Mouse (Mus musculus): ENCODE data around the gene Akap6. TPM values are rescaled to one million over a fixed set of nuclear protein-coding genes. Genes with fewer than 3 reads are reported as not detected.
"Not testable (repeated sequence)": the region's sequence is repeated elsewhere in the genome, so short reads cannot be mapped to it uniquely, and the experiment has no call there.

The Akap6 gene
- total RNA-seq, 1 experiment = 0.09 TPM

- H3K27ac ChIP-seq (ENCODE audit: insufficient read depth, low read depth, low read length, poor library complexity, severe bottlenecking) = no peak overlapping the region
- TF ChIP-seq ZNF384 (IDR thresholded peaks at IDR 0.05; ENCODE audit: low read depth, low read length) (no peak), HCFC1 (IDR thresholded peaks at IDR 0.05; ENCODE audit: borderline replicate concordance, insufficient read depth, low read length) (no peak)
Measured at GRCm38 (mm10) chr12:52711857-52712640, 12.9 kb downstream of the Akap6 start.

GRCm38 (mm10) chr12:52718392-52718791, 19.2 kb downstream of the Akap6 start:
- H3K9ac ChIP-seq (ENCODE audit: insufficient read depth, low read depth, low read length, poor library complexity, severe bottlenecking) = no peak overlapping the region
- H3K4me1 ChIP-seq (ENCODE audit: control insufficient read depth in 2 of 2, insufficient read depth in 2 of 2, low read length in 2 of 2, poor library complexity in 1 of 2) = no peaks in the 10 kb centered on the region
- H3K27ac ChIP-seq (ENCODE audit: insufficient read depth, low read depth, low read length, poor library complexity, severe bottlenecking) = no peak overlapping the region
- DNase-seq (ENCODE audit: low read depth, low spot score) = no peak
- H3K36me3 ChIP-seq (ENCODE audit: control insufficient read depth, insufficient read depth, low read length, poor library complexity, severe bottlenecking) = no peaks in the 10 kb centered on the region
- H3K9me3 ChIP-seq (ENCODE audit: control insufficient read depth, insufficient read depth, low read depth, low read length) = no peaks in the 10 kb centered on the region
- H3K4me3 ChIP-seq (ENCODE audit: insufficient read depth in 1 of 2, low read depth in 1 of 2, low read length in 2 of 2, poor library complexity in 1 of 2, severe bottlenecking in 1 of 2) = no peak overlapping the region
- no peak for TF ChIP-seq CHD2 (IDR thresholded peaks at IDR 0.05; ENCODE audit: low read depth, low read length)
- TF ChIP-seq HCFC1 (IDR thresholded peaks at IDR 0.05; ENCODE audit: borderline replicate concordance, insufficient read depth, low read length) = no peak
- no peak for TF ChIP-seq ZC3H11A (IDR thresholded peaks at IDR 0.05; ENCODE audit: borderline replicate concordance, low read depth, low read length)
- no peak for TF ChIP-seq MAFK (IDR thresholded peaks at IDR 0.05; ENCODE audit: insufficient read depth, low read depth, low read length)
- TF ChIP-seq ZNF384 (IDR thresholded peaks at IDR 0.05; ENCODE audit: low read depth, low read length) = no peak
- in situ Hi-C loops (cut with MboI; ENCODE audit: low sequenced_read_pairs in 2 of 2, unreplicated experiment in 2 of 2) = no loop called here

More at GRCm38 (mm10) chr12:52711857-52712640, 12.9 kb downstream of the Akap6 start:
- DNase-seq (ENCODE audit: low read depth, low spot score) = no peak
- no peaks in the 10 kb centered on the region for H3K36me3 ChIP-seq (ENCODE audit: control insufficient read depth, insufficient read depth, low read length, poor library complexity, severe bottlenecking)
- no peaks in the 10 kb centered on the region for H3K9me3 ChIP-seq (ENCODE audit: control insufficient read depth, insufficient read depth, low read depth, low read length)
- H3K4me1 ChIP-seq (ENCODE audit: control insufficient read depth in 2 of 2, insufficient read depth in 2 of 2, low read length in 2 of 2, poor library complexity in 1 of 2) = no peaks in the 10 kb centered on the region
- H3K9ac ChIP-seq (ENCODE audit: insufficient read depth, low read depth, low read length, poor library complexity, severe bottlenecking) = no peak overlapping the region
- H3K4me3 ChIP-seq (ENCODE audit: insufficient read depth in 1 of 2, low read depth in 1 of 2, low read length in 2 of 2, poor library complexity in 1 of 2, severe bottlenecking in 1 of 2) = no peak overlapping the region
- in situ Hi-C loops (cut with MboI; ENCODE audit: low sequenced_read_pairs in 2 of 2, unreplicated experiment in 2 of 2) = no loop called here

GRCm38 (mm10) chr12:52719232-52719631, 20.0 kb downstream of the Akap6 start:
- H3K36me3 ChIP-seq (ENCODE audit: control insufficient read depth, insufficient read depth, low read length, poor library complexity, severe bottlenecking) = no peaks in the 10 kb centered on the region
- H3K4me3 ChIP-seq (ENCODE audit: insufficient read depth in 1 of 2, low read depth in 1 of 2, low read length in 2 of 2, poor library complexity in 1 of 2, severe bottlenecking in 1 of 2) = no peak overlapping the region
- in situ Hi-C loops (cut with MboI; ENCODE audit: low sequenced_read_pairs in 2 of 2, unreplicated experiment in 2 of 2) = no loop called here
- TF ChIP-seq ZC3H11A (IDR thresholded peaks at IDR 0.05; ENCODE audit: borderline replicate concordance, low read depth, low read length) (no peak), HCFC1 (IDR thresholded peaks at IDR 0.05; ENCODE audit: borderline replicate concordance, insufficient read depth, low read length) (no peak), CHD2 (IDR thresholded peaks at IDR 0.05; ENCODE audit: low read depth, low read length) (no peak), MAFK (IDR thresholded peaks at IDR 0.05; ENCODE audit: insufficient read depth, low read depth, low read length) (no peak), ZNF384 (IDR thresholded peaks at IDR 0.05; ENCODE audit: low read depth, low read length) (no peak)
- DNase-seq (ENCODE audit: low read depth, low spot score) = no peak
- H3K27ac ChIP-seq (ENCODE audit: insufficient read depth, low read depth, low read length, poor library complexity, severe bottlenecking) = no peak overlapping the region
- H3K4me1 ChIP-seq (ENCODE audit: control insufficient read depth in 2 of 2, insufficient read depth in 2 of 2, low read length in 2 of 2, poor library complexity in 1 of 2) = no peaks in the 10 kb centered on the region
- no peaks in the 10 kb centered on the region for H3K9me3 ChIP-seq (ENCODE audit: control insufficient read depth, insufficient read depth, low read depth, low read length)
- H3K9ac ChIP-seq (ENCODE audit: insufficient read depth, low read depth, low read length, poor library complexity, severe bottlenecking) = no peak overlapping the region

- no peak for TF ChIP-seq MAFK (IDR thresholded peaks at IDR 0.05; ENCODE audit: insufficient read depth, low read depth, low read length)
- TF ChIP-seq ZC3H11A (IDR thresholded peaks at IDR 0.05; ENCODE audit: borderline replicate concordance, low read depth, low read length) = no peak
- no peak for TF ChIP-seq CHD2 (IDR thresholded peaks at IDR 0.05; ENCODE audit: low read depth, low read length)
- no peak for TF ChIP-seq ZNF384 (IDR thresholded peaks at IDR 0.05; ENCODE audit: low read depth, low read length)
- no peak for TF ChIP-seq HCFC1 (IDR thresholded peaks at IDR 0.05; ENCODE audit: borderline replicate concordance, insufficient read depth, low read length)
- H3K4me1 ChIP-seq (ENCODE audit: control insufficient read depth in 2 of 2, insufficient read depth in 2 of 2, low read length in 2 of 2, poor library complexity in 1 of 2) = no peaks in the 10 kb centered on the region
- no peak overlapping the region for H3K27ac ChIP-seq (ENCODE audit: insufficient read depth, low read depth, low read length, poor library complexity, severe bottlenecking)
- H3K9ac ChIP-seq (ENCODE audit: insufficient read depth, low read depth, low read length, poor library complexity, severe bottlenecking) = no peak overlapping the region
- no peak overlapping the region for H3K4me3 ChIP-seq (ENCODE audit: insufficient read depth in 1 of 2, low read depth in 1 of 2, low read length in 2 of 2, poor library complexity in 1 of 2, severe bottlenecking in 1 of 2)
- no peak for DNase-seq (ENCODE audit: low read depth, low spot score)
- in situ Hi-C loops (cut with MboI; ENCODE audit: low sequenced_read_pairs in 2 of 2, unreplicated experiment in 2 of 2) = no loop called here
- H3K36me3 ChIP-seq (ENCODE audit: control insufficient read depth, insufficient read depth, low read length, poor library complexity, severe bottlenecking) = no peaks in the 10 kb centered on the region
- no peaks in the 10 kb centered on the region for H3K9me3 ChIP-seq (ENCODE audit: control insufficient read depth, insufficient read depth, low read depth, low read length)
Measured at GRCm38 (mm10) chr12:52719681-52720080, 20.5 kb downstream of the Akap6 start.

- H3K36me3 ChIP-seq (ENCODE audit: control insufficient read depth, insufficient read depth, low read length, poor library complexity, severe bottlenecking); in situ Hi-C loops (cut with MboI; ENCODE audit: low sequenced_read_pairs in 2 of 2, unreplicated experiment in 2 of 2); H3K4me1 ChIP-seq (ENCODE audit: control insufficient read depth in 2 of 2, insufficient read depth in 2 of 2, low read length in 2 of 2, poor library complexity in 1 of 2); H3K9me3 ChIP-seq (ENCODE audit: control insufficient read depth, insufficient read depth, low read depth, low read length); H3K27ac ChIP-seq (ENCODE audit: insufficient read depth, low read depth, low read length, poor library complexity, severe bottlenecking); H3K4me3 ChIP-seq (ENCODE audit: insufficient read depth in 1 of 2, low read depth in 1 of 2, low read length in 2 of 2, poor library complexity in 1 of 2, severe bottlenecking in 1 of 2); H3K9ac ChIP-seq (ENCODE audit: insufficient read depth, low read depth, low read length, poor library complexity, severe bottlenecking); DNase-seq (ENCODE audit: low read depth, low spot score): not testable (repeated sequence)
Measured at GRCm38 (mm10) chr12:52724039-52724615, 24.9 kb downstream of the Akap6 start.
